Mouse (Mus musculus): ENCODE measurements at regions not wholly inside any gene's neighbourhood (a gene's known extent, or its start where the extent isn't known, plus 50 kb on each side); places are given as distances from the start of the nearest gene placed in this dataset.

DNA sequence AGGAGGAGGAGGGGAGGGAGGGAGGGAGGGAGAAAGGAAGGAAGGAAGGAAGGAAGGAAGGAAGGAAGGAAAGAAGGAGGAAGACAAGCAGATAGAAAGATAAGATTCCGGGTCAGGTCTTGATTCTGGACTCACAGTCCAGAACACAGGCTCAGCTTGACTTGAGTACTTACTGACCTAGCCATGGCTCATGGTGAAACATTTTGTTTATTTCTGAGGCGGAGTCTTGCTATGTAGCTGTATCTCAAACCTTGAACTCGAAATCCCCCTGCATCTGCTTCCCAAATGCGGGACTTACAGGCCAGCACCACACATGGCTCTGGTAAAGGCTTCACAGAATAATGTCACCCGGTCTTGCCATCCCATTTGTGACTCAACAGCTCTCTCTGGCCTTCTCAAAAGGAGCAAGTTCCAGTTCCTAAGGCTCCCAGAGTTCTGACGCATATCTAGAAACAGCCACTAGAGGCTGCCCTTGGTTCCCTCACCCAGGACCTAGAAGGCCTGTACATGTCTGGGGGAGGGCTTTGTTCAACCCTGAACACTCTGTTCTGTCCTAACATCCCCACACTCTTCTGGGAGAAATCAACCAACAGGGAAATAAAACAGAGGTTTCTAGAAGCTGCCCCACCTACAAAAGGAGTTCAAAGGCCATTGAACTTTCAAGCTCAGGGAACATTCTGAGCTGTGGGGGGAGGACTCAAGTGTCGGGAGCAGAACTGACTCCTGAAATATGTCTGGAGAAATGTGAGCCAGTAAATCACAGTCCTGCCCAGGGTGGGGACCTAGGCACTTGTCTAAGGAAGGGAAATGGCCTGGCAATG, 56.2 kb upstream of the Akap13 start:
- DNase-seq (ENCODE audit: low spot score in 2 of 2) = peak; percentile 24 to 62

DNA sequence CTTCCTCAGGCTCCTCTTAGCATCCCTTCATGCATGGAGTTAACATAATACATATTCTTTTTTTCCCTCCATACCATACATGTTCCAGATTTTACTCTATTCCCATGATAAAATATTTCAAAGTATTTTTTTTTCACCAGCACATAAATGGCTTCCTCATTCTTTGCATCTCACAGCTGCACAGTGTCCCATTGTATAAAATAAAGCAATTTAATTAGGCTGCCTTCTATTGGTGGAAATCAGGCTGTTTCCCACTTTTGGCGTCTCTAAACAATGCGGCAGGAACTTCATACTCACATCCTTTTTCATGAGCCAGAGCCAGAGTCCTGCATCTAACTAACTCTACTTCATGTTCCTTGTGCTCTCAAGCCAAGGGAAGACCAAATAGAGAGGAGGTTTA, 54.9 kb upstream of the Akap13 start:
- no peak for DNase-seq (ENCODE audit: low spot score in 2 of 2)

DNA sequence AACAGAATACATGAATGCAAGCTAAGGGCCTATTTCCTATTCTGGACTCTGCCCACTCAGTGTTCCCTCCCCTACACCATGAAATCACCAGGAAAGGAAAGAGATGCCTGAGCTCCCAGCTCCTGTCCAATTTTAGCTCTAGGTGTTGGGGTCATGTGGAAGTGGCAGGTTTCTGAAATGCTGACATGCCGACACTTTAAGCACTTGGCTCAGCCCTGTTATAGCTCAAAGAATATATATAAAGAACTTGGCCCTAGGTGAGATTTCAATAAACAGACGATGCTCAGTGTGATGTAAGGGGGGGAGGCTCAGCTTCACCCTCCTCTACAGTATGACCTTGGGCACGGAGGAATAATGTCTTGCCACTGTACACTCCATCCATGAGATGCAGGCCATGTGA, 50.4 kb upstream of the Akap13 start:
- DNase-seq (ENCODE audit: low spot score in 2 of 2) = no peak

All from layer of hippocampus, adult 18-20 months (tissue).